Mouse (Mus musculus): Measurements from ENCODE around the gene Mrnip.
"Not testable (repeated sequence)": the region's sequence is repeated elsewhere in the genome, so short reads cannot be mapped to it uniquely, and the experiment has no call there.

Gene Mrnip

DNA sequence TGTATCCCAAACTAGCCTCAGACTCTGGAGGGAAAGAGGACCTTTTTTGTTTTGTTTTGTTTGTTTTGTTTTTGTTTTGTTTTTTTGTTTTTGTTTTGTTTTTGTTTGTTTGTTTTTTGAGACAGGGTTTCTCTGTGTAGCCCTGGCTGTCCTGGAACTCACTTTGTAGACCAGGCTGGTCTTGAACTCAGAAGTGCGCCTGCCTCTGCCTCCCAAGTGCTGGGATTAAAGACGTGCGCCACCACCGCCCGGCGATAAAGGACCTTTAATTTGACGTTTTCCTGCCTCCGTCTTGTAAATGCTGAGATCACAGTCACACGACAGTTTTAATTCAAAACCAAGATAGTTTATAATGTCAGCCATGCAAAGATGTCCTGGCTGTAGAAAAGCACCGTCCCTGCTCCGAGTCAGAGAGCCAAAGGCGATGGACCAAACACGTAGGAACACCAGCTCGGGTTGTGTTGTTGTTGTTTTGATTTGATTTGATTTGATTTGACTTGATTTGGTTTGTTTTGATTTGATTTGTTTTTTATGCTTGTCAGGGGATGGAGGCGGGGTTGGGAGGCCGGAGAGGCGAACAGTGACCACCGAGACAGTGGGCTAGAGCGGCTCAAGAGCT, at the start of gene Mrnip:
Gene Mrnip (plus strand): TSS at position 334 of the 619 bp plus-strand sequence.
- DNase-seq (ENCODE audit: extremely low spot score): not testable (repeated sequence)

DNA sequence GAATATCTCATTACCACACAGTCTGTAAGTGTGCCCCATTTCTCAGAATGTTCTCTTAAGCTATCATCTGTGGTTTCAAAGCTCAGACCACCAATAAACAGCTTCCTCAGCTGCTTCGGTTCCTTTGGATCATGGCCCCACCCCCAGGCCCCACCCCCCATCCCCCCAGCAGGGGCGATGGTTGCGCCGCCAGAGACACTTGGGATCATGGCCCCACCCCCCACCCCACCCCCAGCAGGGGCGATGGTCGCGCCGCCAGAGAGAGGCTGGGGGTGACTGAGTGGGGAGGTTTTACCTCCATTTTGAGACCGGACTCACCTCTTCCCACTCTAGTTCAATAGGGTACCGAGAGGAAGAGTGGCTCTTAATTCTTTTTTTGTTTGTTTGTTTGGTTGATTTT, 46.5 kb upstream of the Mrnip start:
- peak; percentile 24 for DNase-seq (ENCODE audit: extremely low spot score)

DNA sequence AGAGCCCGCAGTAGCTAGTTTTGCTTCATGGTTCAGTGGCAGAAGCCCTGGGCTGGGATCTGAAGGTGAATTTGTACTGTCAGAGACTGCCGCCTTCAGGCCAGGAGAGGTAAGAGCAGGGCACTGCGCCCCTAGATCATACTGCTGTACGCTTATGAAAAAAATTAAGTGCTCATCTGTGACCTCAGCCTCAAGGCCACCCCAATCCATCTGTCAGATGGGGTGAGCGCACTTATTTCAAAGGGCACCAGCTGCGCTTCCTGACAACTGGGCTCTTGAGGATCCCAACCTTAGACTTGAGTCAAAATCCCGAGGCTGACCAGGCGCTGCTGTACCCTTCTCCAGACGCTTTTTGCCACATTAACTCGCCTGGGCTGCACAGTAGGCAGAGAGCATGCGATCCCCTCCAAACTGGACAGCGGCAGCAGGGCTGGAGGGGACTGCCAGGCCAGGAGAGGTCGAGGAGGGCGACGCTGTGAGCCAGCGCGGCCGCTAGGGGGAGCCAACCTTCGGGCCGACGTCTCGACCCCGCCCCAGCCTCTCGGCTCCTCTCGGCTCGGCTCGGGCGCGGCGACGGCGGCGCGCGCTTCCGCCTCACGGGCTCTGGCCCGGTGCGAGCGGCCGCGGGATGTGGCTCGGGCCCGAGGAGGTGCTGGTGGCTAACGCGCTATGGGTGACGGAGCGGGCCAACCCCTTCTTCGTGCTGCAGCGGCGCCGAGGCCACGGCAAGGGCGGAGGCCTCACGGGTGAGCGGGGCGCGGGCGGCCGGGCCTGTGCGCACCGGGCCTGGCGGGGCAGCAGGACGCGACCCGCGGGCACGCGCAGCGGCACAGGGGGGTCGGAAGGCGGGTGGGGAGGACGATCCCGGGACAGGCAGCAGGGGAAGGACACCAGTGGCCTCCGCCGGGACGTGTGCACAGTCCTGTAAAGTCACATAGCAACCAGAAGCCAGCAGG, 43.2 kb upstream of the Mrnip start, which contains the start of gene Tbc1d9b:
Gene Tbc1d9b (plus strand): TSS at position 586 of the 956 bp plus-strand sequence.
- peak; percentile 91 for DNase-seq (ENCODE audit: extremely low spot score)

DNA sequence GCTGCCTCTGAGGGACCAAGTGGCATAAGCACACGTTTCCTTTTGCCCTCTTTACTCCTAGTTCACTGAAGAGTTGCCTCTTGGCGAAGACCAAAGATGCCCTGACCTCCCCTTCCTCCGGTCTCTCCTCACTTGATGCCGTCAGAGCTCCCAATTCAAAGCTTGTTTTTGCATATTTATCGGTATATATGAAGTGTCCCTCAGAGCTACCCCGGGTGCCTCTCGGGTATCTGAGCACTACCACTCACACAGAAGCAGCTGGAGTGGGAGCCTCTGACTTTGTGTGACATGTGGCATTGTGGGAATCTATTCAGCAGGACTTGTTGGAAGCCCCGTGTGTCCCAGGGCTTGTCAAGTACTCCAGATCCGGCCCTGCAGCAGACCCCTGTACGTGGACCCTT, 42.4 kb upstream of the Mrnip start:
- DNase-seq (ENCODE audit: extremely low spot score): no peak

GRCm38 (mm10) chr11:50132265-50132664, 42.0 kb upstream of the Mrnip start:
- DNase-seq (ENCODE audit: extremely low spot score): no peak

DNA sequence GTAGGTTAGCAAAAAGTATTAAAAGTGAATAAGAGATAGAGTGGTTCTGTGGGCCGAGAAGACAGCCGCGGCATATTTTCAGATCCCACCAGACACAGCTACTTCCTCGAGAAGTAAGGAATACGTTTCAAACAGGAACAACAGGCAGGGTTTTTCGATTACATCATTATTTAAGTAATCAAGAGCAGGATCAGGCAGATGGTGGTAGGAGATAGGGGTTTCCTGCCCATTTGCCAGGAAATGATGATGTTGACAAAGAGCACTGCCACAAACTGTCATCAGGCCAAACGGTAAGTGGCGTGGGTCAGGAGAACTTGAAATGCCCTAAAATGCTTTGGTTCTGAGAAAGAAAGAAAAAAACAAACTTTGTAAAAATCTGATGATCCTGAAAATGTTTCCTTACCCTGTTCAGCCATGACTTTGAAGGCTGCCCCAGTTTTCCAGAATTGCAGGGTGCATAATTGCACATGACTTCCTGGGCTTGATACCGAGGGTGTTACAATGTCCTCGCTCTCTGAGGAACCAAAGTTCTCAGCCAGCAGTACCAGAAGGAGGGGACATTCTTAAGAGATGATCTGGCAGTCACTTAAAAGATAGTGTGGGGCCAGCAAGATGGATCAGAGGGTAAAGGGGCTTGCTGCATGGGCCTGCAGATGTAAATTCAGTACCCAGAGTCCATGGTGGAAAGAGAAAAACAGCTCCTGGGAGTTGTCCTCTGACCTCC, 39.9 kb upstream of the Mrnip start:
- no peak for DNase-seq (ENCODE audit: extremely low spot score)

GRCm38 (mm10) chr11:50138206-50138822, 35.9 kb upstream of the Mrnip start:
- DNase-seq (ENCODE audit: extremely low spot score): no peak

- no peak for DNase-seq (ENCODE audit: extremely low spot score)
Observed at GRCm38 (mm10) chr11:50139571-50139970, 34.7 kb upstream of the Mrnip start.

GRCm38 (mm10) chr11:50145529-50145928, 28.7 kb upstream of the Mrnip start:
- DNase-seq (ENCODE audit: extremely low spot score): no peak

DNA sequence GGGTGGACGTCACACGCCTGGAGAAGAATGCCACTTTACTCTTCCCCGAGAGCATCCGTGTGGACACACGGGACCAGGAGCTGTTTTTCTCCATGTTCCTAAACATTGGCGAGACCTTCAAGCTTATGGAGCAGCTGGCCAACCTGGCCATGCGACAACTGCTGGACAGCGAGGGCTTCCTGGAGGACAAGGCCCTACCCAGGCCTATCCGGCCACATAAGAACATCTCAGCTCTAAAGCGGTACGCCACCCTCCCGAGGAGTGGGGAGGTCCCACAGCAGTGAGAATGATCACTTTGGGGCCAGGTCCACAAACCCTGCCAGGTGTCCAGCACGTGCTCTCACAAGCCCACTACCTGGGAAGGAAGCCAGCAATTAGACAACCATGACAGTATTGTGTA, 28.1 kb upstream of the Mrnip start:
- no peak for DNase-seq (ENCODE audit: extremely low spot score)

- DNase-seq (ENCODE audit: extremely low spot score): no peak
Observed at GRCm38 (mm10) chr11:50147267-50147957, 26.8 kb upstream of the Mrnip start.

DNA sequence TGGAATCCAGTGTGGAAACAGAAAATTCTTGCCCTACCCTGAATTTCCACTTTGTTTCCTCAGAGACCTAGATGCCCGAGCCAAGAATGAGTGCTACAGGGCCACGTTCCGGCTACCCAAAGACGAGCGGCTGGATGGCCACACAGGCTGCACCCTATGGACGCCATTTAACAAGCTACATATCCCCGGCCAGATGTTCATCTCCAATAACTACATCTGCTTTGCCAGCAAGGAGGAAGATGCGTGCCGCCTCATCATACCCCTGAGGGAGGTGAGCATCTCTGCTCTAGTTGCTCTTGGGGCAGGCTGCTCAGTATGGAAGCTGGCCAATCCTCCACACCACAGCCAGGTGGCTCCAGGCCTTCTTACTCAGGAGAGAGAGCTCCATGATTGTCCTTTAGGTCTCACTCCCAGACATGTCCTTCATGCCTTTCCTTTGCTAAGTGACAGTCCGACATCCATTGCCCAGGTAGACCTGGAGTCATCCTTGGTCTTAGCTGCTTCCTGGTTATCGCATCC, 26.2 kb upstream of the Mrnip start:
- no peak for DNase-seq (ENCODE audit: extremely low spot score)

- no peak for DNase-seq (ENCODE audit: extremely low spot score)
Observed at GRCm38 (mm10) chr11:50149200-50149599, 25.0 kb upstream of the Mrnip start.

GRCm38 (mm10) chr11:50149603-50150150, 24.6 kb upstream of the Mrnip start:
- DNase-seq (ENCODE audit: extremely low spot score): no peak

DNA sequence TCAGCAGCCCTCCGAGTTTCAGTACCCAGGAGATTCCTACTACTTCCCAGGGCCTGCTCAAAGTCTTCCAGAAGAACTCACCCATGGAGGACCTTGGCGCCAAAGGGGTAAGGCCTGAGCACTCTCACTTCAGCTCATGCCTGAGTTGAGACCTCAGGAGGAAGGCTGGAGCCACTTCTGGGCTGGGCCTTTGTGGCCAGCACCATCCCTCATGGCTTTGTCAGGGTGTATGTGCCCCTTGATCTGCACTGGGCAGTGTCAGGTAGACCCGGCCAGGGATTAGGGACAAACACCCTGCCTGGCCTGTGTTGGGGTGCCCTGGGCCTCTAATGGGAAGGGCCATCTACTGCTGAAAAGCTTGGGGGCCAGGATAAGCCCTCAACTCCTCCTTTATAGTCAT, 22.9 kb upstream of the Mrnip start:
- DNase-seq (ENCODE audit: extremely low spot score): no peak

- DNase-seq (ENCODE audit: extremely low spot score): peak; percentile 40
Observed at GRCm38 (mm10) chr11:50154166-50154565, 20.1 kb upstream of the Mrnip start.

DNA sequence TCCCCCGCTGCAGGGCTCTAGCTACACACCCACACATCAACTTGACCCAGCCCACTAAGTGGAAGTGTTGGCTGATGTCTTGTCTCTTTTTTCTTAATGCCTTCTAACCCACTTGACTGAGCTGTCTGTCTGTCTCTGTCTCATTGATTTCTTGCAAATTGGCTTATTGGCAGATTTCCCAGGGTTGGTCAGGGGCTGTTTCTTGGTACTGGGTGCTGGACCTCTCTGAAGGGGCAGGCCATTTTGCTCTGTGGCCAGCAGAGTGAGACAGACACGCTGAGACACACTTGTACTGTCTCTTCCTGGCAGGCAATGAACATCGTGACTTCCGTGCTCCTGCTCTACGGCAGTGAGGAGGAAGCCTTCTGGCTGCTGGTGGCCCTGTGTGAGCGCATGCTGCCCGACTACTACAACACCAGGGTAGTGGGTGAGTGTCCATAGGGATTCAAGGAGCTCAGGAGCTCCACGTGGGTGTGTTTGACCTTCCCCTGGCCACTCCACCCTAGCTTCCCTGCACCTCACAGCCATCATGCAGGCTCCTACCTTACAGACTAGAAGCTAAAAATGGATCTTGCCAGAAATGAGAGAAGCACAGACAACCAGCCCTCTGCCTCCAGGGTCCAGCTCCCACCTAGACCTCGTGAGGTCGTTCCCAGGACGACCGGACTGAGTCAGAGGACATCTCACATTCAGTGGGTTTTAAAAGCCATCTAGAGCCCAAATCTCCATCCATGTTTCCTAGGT, 19.3 kb upstream of the Mrnip start:
- no peak for DNase-seq (ENCODE audit: extremely low spot score)

DNA sequence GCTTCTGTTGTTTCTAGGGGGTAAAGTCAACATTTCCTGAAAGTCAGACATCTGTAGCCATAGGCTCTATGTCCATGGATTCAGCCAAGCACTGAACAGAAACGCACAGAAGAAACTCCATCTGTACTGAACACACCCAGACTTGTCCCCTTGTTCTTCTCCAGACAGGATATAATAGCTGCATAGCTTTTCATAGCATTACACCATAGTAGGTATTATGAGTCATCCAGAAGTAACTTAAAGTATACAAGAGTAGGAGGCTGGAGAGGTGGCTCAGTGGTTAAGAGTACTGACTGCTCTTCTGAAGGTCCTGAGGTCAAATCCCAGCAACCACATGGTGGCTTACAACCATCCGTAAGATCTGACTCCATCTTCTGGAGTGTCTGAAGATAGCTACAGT, 18.5 kb upstream of the Mrnip start:
- DNase-seq (ENCODE audit: extremely low spot score): no peak

GRCm38 (mm10) chr11:50156725-50157258, 17.5 kb upstream of the Mrnip start:
- no peak for DNase-seq (ENCODE audit: extremely low spot score)

DNA sequence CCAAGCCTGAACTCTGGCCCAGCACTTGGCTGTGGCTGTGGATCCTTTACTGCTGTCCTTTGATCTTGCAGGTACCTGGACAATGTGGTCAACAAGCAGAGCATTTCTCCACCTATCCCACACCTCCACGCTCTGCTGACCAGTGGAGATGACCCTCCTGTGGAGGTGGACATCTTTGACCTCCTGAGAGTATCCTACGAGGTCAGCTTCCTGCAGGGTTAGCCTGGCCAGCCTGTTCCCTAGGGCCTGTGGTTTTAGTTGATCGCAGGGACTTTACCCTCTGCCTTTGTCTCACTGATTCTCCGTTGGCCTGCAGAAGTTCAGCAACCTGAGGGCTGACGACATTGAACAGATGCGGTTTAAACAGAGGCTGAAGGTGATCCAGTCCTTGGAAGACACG, 15.9 kb upstream of the Mrnip start:
- no peak for DNase-seq (ENCODE audit: extremely low spot score)

All from embryo, embryonic 9.5 days (tissue).